Mouse (Mus musculus): ENCODE measurements around the gene Atf2. TPM values are rescaled to one million over a fixed set of nuclear protein-coding genes. Genes with fewer than 3 reads are reported as not detected.
"Not testable (repeated sequence)": the region's sequence is repeated elsewhere in the genome, so short reads cannot be mapped to it uniquely, and the experiment has no call there.

Gene Atf2
- polyA plus RNA-seq, 1 experiment from 2014 or later = 124 TPM

- Histone ChIP-seq H3K36me3 (ENCODE audit: control insufficient read depth, insufficient read depth, low read length) (no peaks in the 10 kb centered on the region), H3K9me3 (replicated peaks; ENCODE audit: control insufficient read depth, low read length, poor library complexity, severe bottlenecking) (no peaks in the 10 kb centered on the region), H3K4me2 (ENCODE audit: low read length) (no peak overlapping the region), H3K4me1 (ENCODE audit: control insufficient read depth, insufficient read depth, low read length) (no peaks in the 10 kb centered on the region), H3K9ac (ENCODE audit: low read depth, low read length) (no peak overlapping the region), H3K27ac (ENCODE audit: low read length) (no peak overlapping the region), H3K4me3 (ENCODE audit: low read depth, low read length) (no peak overlapping the region), H3K27me3 (ENCODE audit: control insufficient read depth, insufficient read depth, low read depth, low read length) (no peaks in the 10 kb centered on the region)
- no peak for ATAC-seq
- 90% methylated on average over 1 of the region's 1 CpGs for WGBS
Measured at GRCm38 (mm10) chr2:73856246-73856645, 36.2 kb downstream of the Atf2 start.

- Histone ChIP-seq H3K36me3 (ENCODE audit: control insufficient read depth, insufficient read depth, low read length) (peaks cover 4% of the 10 kb centered on the region; the same call in 1 of the 2 replicates), H3K4me3 (ENCODE audit: low read depth, low read length) (no peak overlapping the region), H3K9me3 (replicated peaks; ENCODE audit: control insufficient read depth, low read length, poor library complexity, severe bottlenecking) (no peaks in the 10 kb centered on the region), H3K27ac (ENCODE audit: low read length) (no peak overlapping the region), H3K4me1 (ENCODE audit: control insufficient read depth, insufficient read depth, low read length) (no peaks in the 10 kb centered on the region), H3K9ac (ENCODE audit: low read depth, low read length) (no peak overlapping the region), H3K27me3 (ENCODE audit: control insufficient read depth, insufficient read depth, low read depth, low read length) (no peaks in the 10 kb centered on the region), H3K4me2 (ENCODE audit: low read length) (no peak overlapping the region)
- WGBS = 62% methylated on average over 2 of the region's 2 CpGs
- no peak for ATAC-seq
Measured at GRCm38 (mm10) chr2:73834406-73835015, 57.9 kb downstream of the Atf2 start.

GRCm38 (mm10) chr2:73833284-73833683 is 59.2 kb downstream of the Atf2 start:
- no peak overlapping the region for H3K9ac ChIP-seq (ENCODE audit: low read depth, low read length)
- H3K36me3 ChIP-seq (ENCODE audit: control insufficient read depth, insufficient read depth, low read length) = peaks cover 7% of the 10 kb centered on the region
- no peaks in the 10 kb centered on the region for H3K4me1 ChIP-seq (ENCODE audit: control insufficient read depth, insufficient read depth, low read length)
- no peak overlapping the region for H3K27ac ChIP-seq (ENCODE audit: low read length)
- WGBS = 67% methylated on average over 1 of the region's 1 CpGs
- no peaks in the 10 kb centered on the region for H3K9me3 ChIP-seq (replicated peaks; ENCODE audit: control insufficient read depth, low read length, poor library complexity, severe bottlenecking)
- no peaks in the 10 kb centered on the region for H3K27me3 ChIP-seq (ENCODE audit: control insufficient read depth, insufficient read depth, low read depth, low read length)
- no peak overlapping the region for H3K4me2 ChIP-seq (ENCODE audit: low read length)
- ATAC-seq = no peak
- H3K4me3 ChIP-seq (ENCODE audit: low read depth, low read length) = no peak overlapping the region

- Histone ChIP-seq H3K9me3 (replicated peaks; ENCODE audit: control insufficient read depth, low read length, poor library complexity, severe bottlenecking) (no peaks in the 10 kb centered on the region), H3K4me2 (ENCODE audit: low read length) (no peak overlapping the region), H3K4me3 (ENCODE audit: low read depth, low read length) (no peak overlapping the region), H3K4me1 (ENCODE audit: control insufficient read depth, insufficient read depth, low read length) (no peaks in the 10 kb centered on the region), H3K9ac (ENCODE audit: low read depth, low read length) (no peak overlapping the region), H3K36me3 (ENCODE audit: control insufficient read depth, insufficient read depth, low read length) (peaks cover 7% of the 10 kb centered on the region; the same call in 1 of the 2 replicates), H3K27ac (ENCODE audit: low read length) (no peak overlapping the region), H3K27me3 (ENCODE audit: control insufficient read depth, insufficient read depth, low read depth, low read length) (no peaks in the 10 kb centered on the region)
- 80% methylated on average over 4 of the region's 4 CpGs for WGBS
- no peak for ATAC-seq
Measured at GRCm38 (mm10) chr2:73818742-73819141, 73.7 kb downstream of the Atf2 start.

GRCm38 (mm10) chr2:73807609-73808008 is 84.8 kb downstream of the Atf2 start:
- H3K4me3 ChIP-seq (ENCODE audit: low read depth, low read length) = no peak overlapping the region
- WGBS = 90% methylated on average over 8 of the region's 8 CpGs
- ATAC-seq = no peak

GRCm38 (mm10) chr2:73800127-73800526 is 92.3 kb downstream of the Atf2 start:
- H3K4me2 ChIP-seq (ENCODE audit: low read length); H3K27me3 ChIP-seq (ENCODE audit: control insufficient read depth, insufficient read depth, low read depth, low read length); H3K9ac ChIP-seq (ENCODE audit: low read depth, low read length); H3K4me3 ChIP-seq (ENCODE audit: low read depth, low read length); H3K9me3 ChIP-seq (replicated peaks; ENCODE audit: control insufficient read depth, low read length, poor library complexity, severe bottlenecking); H3K36me3 ChIP-seq (ENCODE audit: control insufficient read depth, insufficient read depth, low read length); H3K4me1 ChIP-seq (ENCODE audit: control insufficient read depth, insufficient read depth, low read length); H3K27ac ChIP-seq (ENCODE audit: low read length); ATAC-seq: not testable (repeated sequence)
- 94% methylated on average over 9 of the region's 9 CpGs for WGBS

More at GRCm38 (mm10) chr2:73807609-73808008, 84.8 kb downstream of the Atf2 start:
- no peak overlapping the region for H3K4me2 ChIP-seq (ENCODE audit: low read length)
- no peak overlapping the region for H3K9ac ChIP-seq (ENCODE audit: low read depth, low read length)
- H3K4me1 ChIP-seq (ENCODE audit: control insufficient read depth, insufficient read depth, low read length) = no peaks in the 10 kb centered on the region
- no peak overlapping the region for H3K27ac ChIP-seq (ENCODE audit: low read length)
- no peaks in the 10 kb centered on the region for H3K27me3 ChIP-seq (ENCODE audit: control insufficient read depth, insufficient read depth, low read depth, low read length)
- no peaks in the 10 kb centered on the region for H3K36me3 ChIP-seq (ENCODE audit: control insufficient read depth, insufficient read depth, low read length)
- H3K9me3 ChIP-seq (replicated peaks; ENCODE audit: control insufficient read depth, low read length, poor library complexity, severe bottlenecking) = no peaks in the 10 kb centered on the region

- H3K4me2 ChIP-seq (ENCODE audit: low read length) = no peak overlapping the region
- no peaks in the 10 kb centered on the region for H3K4me1 ChIP-seq (ENCODE audit: control insufficient read depth, insufficient read depth, low read length)
- H3K9ac ChIP-seq (ENCODE audit: low read depth, low read length) = no peak overlapping the region
- H3K27ac ChIP-seq (ENCODE audit: low read length) = no peak overlapping the region
- H3K27me3 ChIP-seq (ENCODE audit: control insufficient read depth, insufficient read depth, low read depth, low read length) = no peaks in the 10 kb centered on the region; the same call in 1 of the 2 replicates
- no peak for ATAC-seq
- H3K4me3 ChIP-seq (ENCODE audit: low read depth, low read length) = no peak overlapping the region
- no peaks in the 10 kb centered on the region for H3K36me3 ChIP-seq (ENCODE audit: control insufficient read depth, insufficient read depth, low read length)
- no peaks in the 10 kb centered on the region for H3K9me3 ChIP-seq (replicated peaks; ENCODE audit: control insufficient read depth, low read length, poor library complexity, severe bottlenecking)
- WGBS = 78% methylated on average over 5 of the region's 5 CpGs
Measured at GRCm38 (mm10) chr2:73798786-73799185, 93.7 kb downstream of the Atf2 start.

- no peaks in the 10 kb centered on the region for H3K4me1 ChIP-seq (ENCODE audit: control insufficient read depth, insufficient read depth, low read length)
- H3K9me3 ChIP-seq (replicated peaks; ENCODE audit: control insufficient read depth, low read length, poor library complexity, severe bottlenecking) = no peaks in the 10 kb centered on the region
- no peak overlapping the region for H3K27ac ChIP-seq (ENCODE audit: low read length)
- H3K27me3 ChIP-seq (ENCODE audit: control insufficient read depth, insufficient read depth, low read depth, low read length) = no peaks in the 10 kb centered on the region; the same call in 1 of the 2 replicates
- H3K4me3 ChIP-seq (ENCODE audit: low read depth, low read length) = no peak overlapping the region
- WGBS = 42% methylated on average over 4 of the region's 4 CpGs
- no peak overlapping the region for H3K4me2 ChIP-seq (ENCODE audit: low read length)
- no peak overlapping the region for H3K9ac ChIP-seq (ENCODE audit: low read depth, low read length)
- no peaks in the 10 kb centered on the region for H3K36me3 ChIP-seq (ENCODE audit: control insufficient read depth, insufficient read depth, low read length)
- no peak for ATAC-seq
Measured at GRCm38 (mm10) chr2:73798136-73798535, 94.3 kb downstream of the Atf2 start.

GRCm38 (mm10) chr2:73791846-73792630 is 100.4 kb downstream of the Atf2 start:
- H3K9me3 ChIP-seq (replicated peaks; ENCODE audit: control insufficient read depth, low read length, poor library complexity, severe bottlenecking) = no peaks in the 10 kb centered on the region
- WGBS = 57% methylated on average over 19 of the region's 19 CpGs
- no peaks in the 10 kb centered on the region for H3K4me1 ChIP-seq (ENCODE audit: control insufficient read depth, insufficient read depth, low read length)
- no peak overlapping the region for H3K27ac ChIP-seq (ENCODE audit: low read length)
- no peak for ATAC-seq
- no peak overlapping the region for H3K4me3 ChIP-seq (ENCODE audit: low read depth, low read length)
- no peaks in the 10 kb centered on the region for H3K36me3 ChIP-seq (ENCODE audit: control insufficient read depth, insufficient read depth, low read length)
- no peak overlapping the region for H3K9ac ChIP-seq (ENCODE audit: low read depth, low read length)
- H3K27me3 ChIP-seq (ENCODE audit: control insufficient read depth, insufficient read depth, low read depth, low read length) = no peaks in the 10 kb centered on the region; the same call in 1 of the 2 replicates
- H3K4me2 ChIP-seq (ENCODE audit: low read length) = no peak overlapping the region
